Comparison of ENCODE assay signal across 8 mouse cellular contexts in the genomic region with DNA sequence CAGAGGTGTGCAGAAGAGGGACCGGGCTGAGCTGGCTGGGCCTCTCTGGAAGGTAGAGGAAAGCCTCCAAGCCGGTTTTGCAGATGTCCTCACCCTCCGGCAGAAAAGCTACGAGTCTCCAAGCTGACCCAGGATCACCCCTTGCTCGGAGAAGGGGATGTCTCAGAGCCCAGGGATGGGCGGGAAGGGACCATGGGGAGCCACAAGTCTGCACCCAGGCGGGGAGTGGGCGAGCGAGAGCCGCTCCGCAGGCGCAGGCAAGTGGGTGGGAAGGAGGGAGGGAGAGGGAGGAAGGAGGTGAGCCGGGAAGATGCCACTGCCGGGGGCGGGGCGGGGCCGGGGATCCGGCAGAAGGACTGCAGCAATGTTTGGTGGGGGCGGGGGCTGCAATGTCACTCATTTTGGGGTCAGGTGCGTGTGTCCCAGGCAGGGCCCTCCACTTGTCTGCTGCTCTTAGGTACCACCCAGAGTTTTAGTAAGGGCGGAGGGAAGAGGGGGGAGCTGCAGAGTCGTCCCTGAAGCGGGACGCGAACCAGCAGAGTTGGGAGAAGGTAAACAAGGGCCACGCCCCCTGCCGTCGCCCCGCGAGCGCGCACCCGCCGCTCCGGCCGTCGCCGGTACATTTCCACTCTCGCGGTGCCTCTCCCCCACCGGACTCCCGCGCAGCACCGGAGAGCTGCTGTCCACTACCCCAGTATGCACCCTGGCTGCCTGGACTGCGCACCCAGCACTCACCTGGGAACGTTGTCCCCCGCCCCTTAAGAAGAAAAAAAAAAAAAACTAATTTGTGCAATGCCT. TPM values are rescaled to one million over a fixed set of nuclear protein-coding genes. Genes with fewer than 3 reads are reported as not detected.
A peak's percentile ranks its signal among the peaks of the same experiment; 100 is the strongest.
DNase-seq lines count a peak whose midpoint lies in the region; TF ChIP-seq lines count a peak whose summit lies in the region.

No protein-coding gene starts in this region.

- H3K4me3 ChIP-seq in gastrocnemius, adult 2 months: peak overlapping the region; percentile 89
- peak overlapping the region; percentile 56 for H3K4me3 ChIP-seq in macrophage (ENCODE audit: inconsistent target)

- no peaks in the 10 kb centered on the region for H3K36me3 ChIP-seq in macrophage (ENCODE audit: inconsistent target)

- 2% methylated on average over 43 of the region's 47 CpGs for WGBS in macrophage (ENCODE audit: missing documents)

- DNase-seq in T-cell, adult 2 months (ENCODE audit: low spot score): peak; percentile 68
- peak; percentile 33 to 61 for DNase-seq in cerebellum, postnatal 4 days (ENCODE audit: low spot score in 2 of 2)
- peak; percentile 85 for DNase-seq in gastrocnemius, adult 2 months
- DNase-seq in induced T-regulatory cell, adult 2 months (ENCODE audit: low read depth): peak; percentile 83
- peak; percentile 70 to 78 for DNase-seq in left cerebral cortex, adult 8-10 months (ENCODE audit: low spot score in 2 of 2)
- DNase-seq in right cerebral cortex, adult 2 months (ENCODE audit: low spot score in 2 of 2): peak; percentile 68 to 82
- peak; percentile 18 for DNase-seq in urinary bladder, postnatal 10 days (ENCODE audit: low spot score)

- intact Hi-C loops in gastrocnemius, adult 2 months (cut with DNase I): loop anchor here (1.0 to 5.0 kb wide), 3 partner anchors 35 to 111 kb away; partner anchors contain the start of gene Cdkn2aipnl

- peak; percentile 52 for TF ChIP-seq CTCF in gastrocnemius, adult 2 months (IDR thresholded peaks at IDR 0.05)

- H3K79me2 ChIP-seq in macrophage (ENCODE audit: inconsistent target): peaks cover 43% of the 10 kb centered on the region

- peak overlapping the region; percentile 98 for H3K27ac ChIP-seq in gastrocnemius, adult 2 months
- H3K27ac ChIP-seq in macrophage: peak overlapping the region; percentile 75

RNA-seq across cellular contexts. Expression of gene Jade2, which starts 1.4 kb away (rescaled TPM):
- total RNA-seq in gastrocnemius, adult 2 months (2021): 1 to 10 TPM; 7.8 to 7.9 TPM
- total RNA-seq in left cerebral cortex, adult 8-10 months (2022): 10 to 100 TPM; 53.5 to 60.9 (median 57.6) TPM
- total RNA-seq in macrophage (2018; cell fraction: chromatin; rRNA removed): 100 to 1,000 TPM in 5 of 26 experiments, 10 to 100 TPM in 21; 20.0 to 162 (median 72.9) TPM
- 10 to 100 TPM; 25.3 to 91.3 (median 56.1) TPM for total RNA-seq in macrophage (2018; cell fraction: cytosol; rRNA removed)
- total RNA-seq in macrophage (2018; cell fraction: nucleus; rRNA removed): 100 to 1,000 TPM in 5 of 26 experiments, 10 to 100 TPM in 21; 28.2 to 135 (median 67.7) TPM
- polyA plus RNA-seq in macrophage (2018): 30.8 to 37.9 TPM (median 31.3 TPM) in 3 replicates

Comparison
In these comparisons a context has a peak if more than half of its experiments do, and no peak if none do; other contexts are left out.
1. Peak in every context shown above with its lines: DNase-seq, H3K4me3 ChIP-seq and H3K27ac ChIP-seq.
2. DNase-seq: peak in every context shown above with its lines; median percentile 85 in gastrocnemius, adult 2 months; 83 in induced T-regulatory cell, adult 2 months; 75 in right cerebral cortex, adult 2 months; 74 in left cerebral cortex, adult 8-10 months; 68 in T-cell, adult 2 months; 47 in cerebellum, postnatal 4 days; 18 in urinary bladder, postnatal 10 days.
3. RNA of gene Jade2, which starts 1.4 kb away (total RNA-seq): 53.5 to 60.9 TPM in left cerebral cortex, adult 8-10 months; 7.8 to 7.9 TPM in gastrocnemius, adult 2 months; every median in the first group is over 4 times any median in the second.